Mouse (Mus musculus): Measurements from ENCODE around the gene Higd1b. TPM values are rescaled to one million over a fixed set of nuclear protein-coding genes. Genes with fewer than 3 reads are reported as not detected.

Higd1b gene
- polyA plus RNA-seq, 1 experiment: 1.3 TPM

GRCm38 (mm10) chr11:102838616-102839150 is 3.0 kb downstream of the Higd1b start:
- Histone ChIP-seq H3K4me1 (ENCODE audit: control insufficient read depth, insufficient read depth, low read length) (no peaks in the 10 kb centered on the region), H3K36me3 (ENCODE audit: control insufficient read depth, insufficient read depth, low read length) (peaks cover 8% of the 10 kb centered on the region), H3K4me3 (ENCODE audit: control insufficient read depth, low read depth, low read length) (no peak overlapping the region), H3K27me3 (ENCODE audit: control insufficient read depth, insufficient read depth, low read length) (no peaks in the 10 kb centered on the region), H3K27ac (ENCODE audit: control insufficient read depth, insufficient read depth, low read depth, low read length) (peak overlapping the region; percentile 28; the same call in 1 of the 2 replicates)
- TF ChIP-seq POLR2A (IDR thresholded peaks at IDR 0.05; ENCODE audit: control insufficient read depth, low read depth, low read length): no peak
- TF ChIP-seq CTCF (IDR thresholded peaks at IDR 0.05; ENCODE audit: control insufficient read depth, insufficient read depth, insufficient replicate concordance, low read depth, low read length): no peak

DNA sequence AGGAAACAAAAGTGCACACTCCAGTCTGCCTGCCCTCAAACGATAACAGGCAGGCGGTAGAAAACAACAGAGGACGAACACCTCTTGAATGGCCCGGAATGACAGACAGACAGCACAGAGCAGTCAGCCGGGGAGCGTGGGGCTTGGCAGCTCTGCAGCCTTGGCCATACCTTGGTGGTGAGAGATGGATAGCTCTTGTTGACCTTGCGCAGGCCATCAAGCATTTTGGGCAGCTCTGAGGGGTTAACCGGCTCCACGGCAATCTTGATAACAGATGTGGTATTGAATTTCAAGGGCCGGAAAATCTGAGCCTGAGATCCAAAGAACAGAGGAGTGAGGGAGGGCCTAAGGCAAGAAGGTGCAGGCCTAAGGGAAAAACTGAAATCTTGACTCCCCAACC is 10.3 kb downstream of the Higd1b start:
- no peaks in the 10 kb centered on the region for H3K4me1 ChIP-seq (ENCODE audit: control insufficient read depth, insufficient read depth, low read length)
- H3K4me3 ChIP-seq (ENCODE audit: control insufficient read depth, low read depth, low read length): no peak overlapping the region
- no peak overlapping the region for H3K27ac ChIP-seq (ENCODE audit: control insufficient read depth, insufficient read depth, low read depth, low read length)
- peaks cover 8% of the 10 kb centered on the region for H3K36me3 ChIP-seq (ENCODE audit: control insufficient read depth, insufficient read depth, low read length)
- H3K27me3 ChIP-seq (ENCODE audit: control insufficient read depth, insufficient read depth, low read length): no peaks in the 10 kb centered on the region
- TF ChIP-seq CTCF (IDR thresholded peaks at IDR 0.05; ENCODE audit: control insufficient read depth, insufficient read depth, insufficient replicate concordance, low read depth, low read length) (no peak), POLR2A (IDR thresholded peaks at IDR 0.05; ENCODE audit: control insufficient read depth, low read depth, low read length) (no peak)

GRCm38 (mm10) chr11:102851883-102852282 is 16.2 kb downstream of the Higd1b start:
- peaks cover 8% of the 10 kb centered on the region for H3K36me3 ChIP-seq (ENCODE audit: control insufficient read depth, insufficient read depth, low read length)
- H3K4me3 ChIP-seq (ENCODE audit: control insufficient read depth, low read depth, low read length): no peak overlapping the region
- TF ChIP-seq CTCF (IDR thresholded peaks at IDR 0.05; ENCODE audit: control insufficient read depth, insufficient read depth, insufficient replicate concordance, low read depth, low read length) (peak; percentile 36; the same call in 1 of the 2 replicates), POLR2A (IDR thresholded peaks at IDR 0.05; ENCODE audit: control insufficient read depth, low read depth, low read length) (no peak)
- H3K27me3 ChIP-seq (ENCODE audit: control insufficient read depth, insufficient read depth, low read length): no peaks in the 10 kb centered on the region
- H3K27ac ChIP-seq (ENCODE audit: control insufficient read depth, insufficient read depth, low read depth, low read length): no peak overlapping the region
- no peaks in the 10 kb centered on the region for H3K4me1 ChIP-seq (ENCODE audit: control insufficient read depth, insufficient read depth, low read length)

DNA sequence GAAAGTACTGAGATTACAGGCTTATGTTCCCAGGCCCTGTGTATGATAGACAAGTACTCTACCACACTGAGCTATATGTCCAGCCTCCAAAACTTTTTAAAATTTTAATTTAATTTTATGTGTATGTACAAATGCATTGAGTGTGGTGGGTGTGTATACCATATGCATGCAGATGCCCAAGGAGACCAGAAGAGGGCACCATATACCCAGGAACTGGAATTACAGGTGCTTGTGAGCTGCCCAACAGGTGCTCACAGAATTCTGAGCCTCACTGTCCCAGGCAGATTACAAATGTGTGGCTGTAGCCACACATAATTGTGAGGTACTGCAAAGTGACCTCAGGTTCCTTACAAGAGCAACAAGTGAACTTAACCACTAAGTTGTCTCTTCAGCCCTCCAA is 18.1 kb downstream of the Higd1b start:
- Histone ChIP-seq H3K27ac (ENCODE audit: control insufficient read depth, insufficient read depth, low read depth, low read length) (no peak overlapping the region), H3K27me3 (ENCODE audit: control insufficient read depth, insufficient read depth, low read length) (no peaks in the 10 kb centered on the region), H3K4me3 (ENCODE audit: control insufficient read depth, low read depth, low read length) (no peak overlapping the region), H3K4me1 (ENCODE audit: control insufficient read depth, insufficient read depth, low read length) (no peaks in the 10 kb centered on the region), H3K36me3 (ENCODE audit: control insufficient read depth, insufficient read depth, low read length) (peaks cover 4% of the 10 kb centered on the region)
- TF ChIP-seq POLR2A (IDR thresholded peaks at IDR 0.05; ENCODE audit: control insufficient read depth, low read depth, low read length): no peak
- no peak; the same call in 1 of the 2 replicates for TF ChIP-seq CTCF (IDR thresholded peaks at IDR 0.05; ENCODE audit: control insufficient read depth, insufficient read depth, insufficient replicate concordance, low read depth, low read length)

DNA sequence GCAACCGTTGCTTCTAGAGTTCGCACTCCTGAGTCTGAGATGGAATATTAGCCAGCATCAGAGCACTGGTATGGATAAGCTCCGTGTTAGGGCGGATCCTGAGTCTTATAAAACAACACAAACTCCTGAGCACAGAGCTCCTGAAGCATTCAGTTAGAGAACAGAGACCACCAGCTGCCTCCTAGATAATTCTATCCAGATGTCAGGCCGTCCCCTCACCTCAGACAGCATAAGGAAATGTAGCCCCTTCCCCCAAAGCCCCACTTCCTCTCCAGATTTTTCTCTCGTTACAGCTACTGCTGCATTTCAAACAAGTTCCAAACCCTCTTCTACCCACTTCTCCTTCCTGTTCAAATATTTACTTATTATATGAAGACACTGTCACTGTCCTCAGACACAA is 20.3 kb downstream of the Higd1b start:
- Histone ChIP-seq H3K27ac (ENCODE audit: control insufficient read depth, insufficient read depth, low read depth, low read length) (no peak overlapping the region), H3K4me1 (ENCODE audit: control insufficient read depth, insufficient read depth, low read length) (no peaks in the 10 kb centered on the region), H3K27me3 (ENCODE audit: control insufficient read depth, insufficient read depth, low read length) (no peaks in the 10 kb centered on the region), H3K36me3 (ENCODE audit: control insufficient read depth, insufficient read depth, low read length) (peaks cover 2% of the 10 kb centered on the region), H3K4me3 (ENCODE audit: control insufficient read depth, low read depth, low read length) (no peak overlapping the region)
- TF ChIP-seq POLR2A (IDR thresholded peaks at IDR 0.05; ENCODE audit: control insufficient read depth, low read depth, low read length): no peak
- no peak for TF ChIP-seq CTCF (IDR thresholded peaks at IDR 0.05; ENCODE audit: control insufficient read depth, insufficient read depth, insufficient replicate concordance, low read depth, low read length)

DNA sequence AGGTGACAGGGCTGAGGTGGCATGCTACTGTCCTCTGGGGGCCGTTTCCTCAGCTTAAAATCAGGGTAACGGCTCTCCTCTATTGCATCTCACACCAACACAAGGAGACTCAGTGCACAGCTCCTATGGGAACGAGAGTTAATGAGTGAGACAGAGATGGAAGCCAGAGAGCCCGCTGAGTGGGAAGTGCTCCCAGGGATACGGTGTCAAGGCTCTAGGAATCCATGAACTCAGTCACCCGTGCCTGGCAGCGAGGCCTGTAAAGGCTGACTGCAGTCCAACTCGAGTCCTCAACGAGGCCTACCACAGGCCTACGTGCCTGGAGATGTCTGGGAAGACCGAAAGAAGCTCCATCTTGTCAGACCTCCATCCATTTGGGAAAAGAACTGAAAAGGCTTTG is 23.3 kb downstream of the Higd1b start:
- TF ChIP-seq POLR2A (IDR thresholded peaks at IDR 0.05; ENCODE audit: control insufficient read depth, low read depth, low read length) (no peak), CTCF (IDR thresholded peaks at IDR 0.05; ENCODE audit: control insufficient read depth, insufficient read depth, insufficient replicate concordance, low read depth, low read length) (no peak)
- Histone ChIP-seq H3K4me3 (ENCODE audit: control insufficient read depth, low read depth, low read length) (no peak overlapping the region), H3K27ac (ENCODE audit: control insufficient read depth, insufficient read depth, low read depth, low read length) (no peak overlapping the region), H3K4me1 (ENCODE audit: control insufficient read depth, insufficient read depth, low read length) (no peaks in the 10 kb centered on the region), H3K36me3 (ENCODE audit: control insufficient read depth, insufficient read depth, low read length) (peaks cover 3% of the 10 kb centered on the region; the same call in 1 of the 2 replicates), H3K27me3 (ENCODE audit: control insufficient read depth, insufficient read depth, low read length) (no peaks in the 10 kb centered on the region)

DNA sequence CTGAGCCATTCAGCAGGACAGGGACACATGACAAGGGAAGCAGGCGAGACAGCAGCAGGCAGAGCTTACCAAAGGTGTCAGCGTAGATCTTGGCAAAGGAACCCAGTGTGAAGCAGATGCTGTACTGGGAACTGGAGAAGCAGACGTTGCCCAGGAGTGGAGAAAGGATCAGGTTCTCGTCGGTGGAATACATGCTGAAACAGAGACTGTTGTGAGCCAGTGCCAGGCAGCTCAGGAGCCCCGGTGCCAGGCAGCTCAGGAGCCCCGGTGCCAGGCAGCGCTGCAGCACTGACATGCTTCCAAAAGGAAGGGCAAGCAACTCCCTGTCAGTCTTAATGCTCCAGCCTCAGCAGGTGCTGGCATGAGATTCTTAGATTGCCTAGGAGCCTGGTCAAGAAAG is 24.3 kb downstream of the Higd1b start:
- H3K27ac ChIP-seq (ENCODE audit: control insufficient read depth, insufficient read depth, low read depth, low read length): no peak overlapping the region
- H3K27me3 ChIP-seq (ENCODE audit: control insufficient read depth, insufficient read depth, low read length): no peaks in the 10 kb centered on the region
- H3K36me3 ChIP-seq (ENCODE audit: control insufficient read depth, insufficient read depth, low read length): peaks cover 3% of the 10 kb centered on the region; the same call in 1 of the 2 replicates
- TF ChIP-seq CTCF (IDR thresholded peaks at IDR 0.05; ENCODE audit: control insufficient read depth, insufficient read depth, insufficient replicate concordance, low read depth, low read length) (no peak), POLR2A (IDR thresholded peaks at IDR 0.05; ENCODE audit: control insufficient read depth, low read depth, low read length) (no peak)
- H3K4me3 ChIP-seq (ENCODE audit: control insufficient read depth, low read depth, low read length): no peak overlapping the region
- no peaks in the 10 kb centered on the region for H3K4me1 ChIP-seq (ENCODE audit: control insufficient read depth, insufficient read depth, low read length)

Measured in testis, adult 2 months (tissue).